ENCODE assay signal across 9 mouse cellular contexts in genomic region chr1:183056289-183056655, GRCm38 (mm10).
A peak's percentile ranks its signal among the peaks of the same experiment; 100 is the strongest.
DNase-seq lines count a peak whose midpoint lies in the region; ATAC-seq lines count a peak whose summit lies in the region.
"Had no signal": no experiment of that assay in that cellular context is flagged by ENCODE, and none has a peak within 500 bp of the region (broad histone marks: within the 10 kb centered on the region; RNA-seq: fewer than 3 reads in every experiment).

No protein-coding gene starts in this region.

- 13% methylated on average over 3 of the region's 3 CpGs for WGBS in heart, embryonic 15.5 days

- ATAC-seq in heart, embryonic 15.5 days (replicated peaks; ENCODE audit: insufficient number of reproducible peaks, insufficient read depth, low FRiP score, low read depth) = peak; percentile 51

- no peak overlapping the region for H3K9ac ChIP-seq in heart, embryonic 15.5 days
- H3K9ac ChIP-seq: limb, embryonic 12.5 days; midbrain, embryonic 12.5 days had no signal

- H3K4me2 ChIP-seq in heart, embryonic 15.5 days = peak overlapping the region; percentile 23; the same call in 1 of the 2 replicates
- H3K4me2 ChIP-seq: limb, embryonic 12.5 days; midbrain, embryonic 12.5 days had no signal

- H3K4me3 ChIP-seq in heart, embryonic 15.5 days = no peak overlapping the region
- H3K4me3 ChIP-seq: limb, embryonic 12.5 days; midbrain, embryonic 12.5 days had no signal

- H3K4me1 ChIP-seq in heart, embryonic 15.5 days (replicated peaks) = peaks cover 22% of the 10 kb centered on the region
- H3K4me1 ChIP-seq: midbrain, embryonic 12.5 days had no signal

- H3K36me3 ChIP-seq in heart, embryonic 15.5 days = no peaks in the 10 kb centered on the region
- H3K36me3 ChIP-seq: limb, embryonic 12.5 days; midbrain, embryonic 12.5 days had no signal

- DNase-seq in kidney, postnatal 10 days = peak; percentile 37
- DNase-seq in kidney, adult 8-10 months = no peak
- DNase-seq in fat pad, adult 2 months (ENCODE audit: extremely low read depth, low read depth, low spot score) = peak; percentile 19
- DNase-seq in lung, postnatal 36 days = peak; percentile 64
- DNase-seq in layer of hippocampus, adult 18-20 months (ENCODE audit: low spot score in 2 of 2) = no peak
- DNase-seq in layer of hippocampus, postnatal 14 days (ENCODE audit: low spot score in 2 of 2) = no peak

- H3K27me3 ChIP-seq in heart, embryonic 15.5 days = peaks cover 6% of the 10 kb centered on the region; the same call in 1 of the 2 replicates
- H3K27me3 ChIP-seq: limb, embryonic 12.5 days; midbrain, embryonic 12.5 days had no signal

- peak overlapping the region; percentile 56; the same call in 1 of the 2 replicates for H3K27ac ChIP-seq in heart, embryonic 15.5 days
- H3K27ac ChIP-seq: limb, embryonic 12.5 days; midbrain, embryonic 12.5 days had no signal

- no peaks in the 10 kb centered on the region for H3K9me3 ChIP-seq in heart, embryonic 15.5 days (replicated peaks)
- H3K9me3 ChIP-seq: limb, embryonic 12.5 days; midbrain, embryonic 12.5 days had no signal

Comparison
In these comparisons a context has a peak if more than half of its experiments do, and no peak if none do; other contexts are left out.
1. DNase-seq: peak in kidney, postnatal 10 days (single experiment), fat pad, adult 2 months (single experiment) and lung, postnatal 36 days (single experiment); none in kidney, adult 8-10 months (0 of 2), layer of hippocampus, adult 18-20 months (0 of 2) and layer of hippocampus, postnatal 14 days (0 of 2).